In the genomic region with DNA sequence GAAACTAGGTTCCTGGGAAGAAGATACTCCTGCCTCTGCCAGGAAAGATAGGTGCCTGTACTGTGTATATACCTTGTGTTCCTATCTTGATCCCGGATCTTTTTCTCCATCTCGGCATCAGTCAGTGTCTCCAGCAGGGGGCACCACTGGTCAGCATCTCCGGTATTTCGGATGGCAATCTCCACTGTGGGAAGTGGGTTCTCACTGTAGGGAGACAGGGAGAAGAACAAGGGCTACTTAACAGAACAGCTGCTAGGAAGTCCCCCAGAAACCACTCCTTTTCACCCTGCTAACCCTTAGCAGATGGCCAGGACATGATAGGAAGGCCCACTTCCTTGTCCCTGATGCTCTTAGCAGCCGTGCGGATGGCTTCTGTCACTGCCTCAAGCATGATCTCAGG, we compare ENCODE assay signal across 9 mouse cellular contexts. TPM values are rescaled to one million over a fixed set of nuclear protein-coding genes. Genes with fewer than 3 reads are reported as not detected.
DNase-seq lines count a peak whose midpoint lies in the region; ATAC-seq lines count a peak whose summit lies in the region.
"Had no signal": no experiment of that assay in that cellular context is flagged by ENCODE, and none has a peak within 500 bp of the region (broad histone marks: within the 10 kb centered on the region; RNA-seq: fewer than 3 reads in every experiment).

No protein-coding gene starts in this region.

- no peak overlapping the region for H3K4me3 ChIP-seq in midbrain, embryonic 11.5 days (ENCODE audit: low read depth, low read length)
- H3K4me3 ChIP-seq in midbrain, embryonic 16.5 days (ENCODE audit: low read depth, low read length), result no peak overlapping the region
- no peak overlapping the region for H3K4me3 ChIP-seq in limb, embryonic 10.5 days
- H3K4me3 ChIP-seq: heart, embryonic 15.5 days had no signal

- 52% methylated on average over 6 of the region's 6 CpGs for WGBS in midbrain, embryonic 11.5 days
- 39% methylated on average over 6 of the region's 6 CpGs for WGBS in midbrain, embryonic 16.5 days
- 51% methylated on average over 6 of the region's 6 CpGs for WGBS in limb, embryonic 10.5 days

- H3K4me2 ChIP-seq in midbrain, embryonic 11.5 days, result no peak overlapping the region
- H3K4me2 ChIP-seq in midbrain, embryonic 16.5 days (ENCODE audit: low read length), result no peak overlapping the region
- H3K4me2 ChIP-seq: heart, embryonic 15.5 days had no signal

- peaks cover 22% of the 10 kb centered on the region for H3K36me3 ChIP-seq in midbrain, embryonic 11.5 days (ENCODE audit: control insufficient read depth, insufficient read depth, low read length)
- H3K36me3 ChIP-seq in midbrain, embryonic 16.5 days (ENCODE audit: control insufficient read depth, insufficient read depth, low read length), result peaks cover 35% of the 10 kb centered on the region
- H3K36me3 ChIP-seq in limb, embryonic 10.5 days, result peaks cover 87% of the 10 kb centered on the region

- intact Hi-C loops in heart, postnatal 10 days (cut with DNase I), result loop anchor here (1.0 kb wide), 1 partner anchor 54 kb away; no protein-coding TSS in a partner anchor

- H3K4me1 ChIP-seq in midbrain, embryonic 11.5 days (ENCODE audit: control insufficient read depth, insufficient read depth, low read length), result peaks cover 7% of the 10 kb centered on the region; the same call in 1 of the 2 replicates
- peaks cover 8% of the 10 kb centered on the region for H3K4me1 ChIP-seq in midbrain, embryonic 16.5 days (ENCODE audit: control insufficient read depth, insufficient read depth, low read length)
- peaks cover 20% of the 10 kb centered on the region for H3K4me1 ChIP-seq in limb, embryonic 10.5 days

- H3K9ac ChIP-seq in midbrain, embryonic 11.5 days (ENCODE audit: low read length), result no peak overlapping the region
- no peak overlapping the region for H3K9ac ChIP-seq in midbrain, embryonic 16.5 days (ENCODE audit: low read depth, low read length)

- H3K9me3 ChIP-seq in midbrain, embryonic 11.5 days (ENCODE audit: control insufficient read depth, low read length), result no peaks in the 10 kb centered on the region
- H3K9me3 ChIP-seq in midbrain, embryonic 16.5 days (replicated peaks; ENCODE audit: control insufficient read depth, low read length, poor library complexity, severe bottlenecking), result no peaks in the 10 kb centered on the region
- H3K9me3 ChIP-seq in limb, embryonic 10.5 days (replicated peaks), result no peaks in the 10 kb centered on the region
- H3K9me3 ChIP-seq: heart, embryonic 15.5 days had no signal

- ATAC-seq in midbrain, embryonic 11.5 days (ENCODE audit: low FRiP score), result no peak
- no peak for ATAC-seq in midbrain, embryonic 16.5 days
- no peak for ATAC-seq in inflammation-experienced regulatory T-cells, adult 6 months

- H3K27me3 ChIP-seq in midbrain, embryonic 11.5 days (ENCODE audit: control insufficient read depth, insufficient read depth, low read length), result no peaks in the 10 kb centered on the region
- no peaks in the 10 kb centered on the region for H3K27me3 ChIP-seq in midbrain, embryonic 16.5 days (ENCODE audit: control insufficient read depth, insufficient read depth, low read depth, low read length)
- no peaks in the 10 kb centered on the region for H3K27me3 ChIP-seq in limb, embryonic 10.5 days (ENCODE audit: low read depth, poor library complexity, severe bottlenecking)
- H3K27me3 ChIP-seq: heart, embryonic 15.5 days had no signal

- peak; percentile 94 for DNase-seq in midbrain, embryonic 11.5 days (ENCODE audit: low spot score, missing footprints)
- peak; percentile 75 for DNase-seq in adipocyte (ENCODE audit: low spot score)
- peak; percentile 84 to 86 for DNase-seq in cerebellum, postnatal 36 days
- peak; percentile 50 to 76 for DNase-seq in heart, postnatal 10 days
- peak; percentile 83 for DNase-seq in limb, embryonic 10.5 days (ENCODE audit: low spot score)
- DNase-seq in retina, postnatal 1 day, result peak; percentile 81

- H3K27ac ChIP-seq in midbrain, embryonic 11.5 days (ENCODE audit: low read depth, low read length), result no peak overlapping the region
- H3K27ac ChIP-seq in midbrain, embryonic 16.5 days (ENCODE audit: low read length), result no peak overlapping the region
- no peak overlapping the region for H3K27ac ChIP-seq in limb, embryonic 10.5 days

RNA-seq across cellular contexts. Expression of a gene that starts 4.2 kb away (rescaled TPM):
- 0.62 and 1.6 TPM in 2 replicates for polyA plus RNA-seq in midbrain, embryonic 11.5 days (2014; fragmentation: Nextera tagmentation; extraction: Ambion mirVana)
- 1.1 and 1.4 TPM in 2 replicates for polyA plus RNA-seq in midbrain, embryonic 16.5 days (2015; fragmentation: Nextera tagmentation; extraction: Ambion mirVana)
- under 1 TPM in 1 of 2 experiments, not detected in 1; 0.48 TPM for total RNA-seq in heart, postnatal 10 days (2021)
- 3.1 and 3.8 TPM in 2 replicates for polyA plus RNA-seq in limb, embryonic 10.5 days (2016; fragmentation: Nextera tagmentation; extraction: Ambion mirVana)
- 1 to 10 TPM in 1 of 3 experiments, under 1 TPM in 2; 0.39 to 3.3 (median 0.73) TPM for polyA plus RNA-seq in inflammation-experienced regulatory T-cells, adult 6 months (2017; shearing (Covaris generic))

RNA-seq across cellular contexts. Expression of a gene that starts 24.0 kb away (rescaled TPM):
- 268 and 274 TPM in 2 replicates for polyA plus RNA-seq in midbrain, embryonic 11.5 days (2014; fragmentation: Nextera tagmentation; extraction: Ambion mirVana)
- polyA plus RNA-seq in midbrain, embryonic 16.5 days (2015; fragmentation: Nextera tagmentation; extraction: Ambion mirVana), result 262 and 281 TPM in 2 replicates
- total RNA-seq in heart, postnatal 10 days (2021), result 10 to 100 TPM; 41.3 to 44.8 TPM
- 285 and 294 TPM in 2 replicates for polyA plus RNA-seq in limb, embryonic 10.5 days (2016; fragmentation: Nextera tagmentation; extraction: Ambion mirVana)
- polyA plus RNA-seq in inflammation-experienced regulatory T-cells, adult 6 months (2017; shearing (Covaris generic)), result 100 to 1,000 TPM in 2 of 3 experiments, 10 to 100 TPM in 1; 89.2 to 126 (median 106) TPM

RNA-seq across cellular contexts. Expression of a gene that starts 35.6 kb away (rescaled TPM):
- polyA plus RNA-seq in midbrain, embryonic 11.5 days (2014; fragmentation: Nextera tagmentation; extraction: Ambion mirVana), result 5.5 and 6.4 TPM in 2 replicates
- polyA plus RNA-seq in midbrain, embryonic 16.5 days (2015; fragmentation: Nextera tagmentation; extraction: Ambion mirVana), result 72.1 and 93.2 TPM in 2 replicates
- 1,000 to 10,000 TPM; 1,157 to 1,242 TPM for total RNA-seq in heart, postnatal 10 days (2021)
- polyA plus RNA-seq in limb, embryonic 10.5 days (2016; fragmentation: Nextera tagmentation; extraction: Ambion mirVana), result 4.9 and 5.8 TPM in 2 replicates
- polyA plus RNA-seq in inflammation-experienced regulatory T-cells, adult 6 months (2017; shearing (Covaris generic)), result 10 to 100 TPM in 2 of 3 experiments, 1 to 10 TPM in 1; 5.3 to 15.4 (median 11.3) TPM

RNA-seq across cellular contexts. Expression of a gene that starts 37.3 kb away (rescaled TPM):
- polyA plus RNA-seq in midbrain, embryonic 11.5 days (2014; fragmentation: Nextera tagmentation; extraction: Ambion mirVana), result 1,631 and 1,834 TPM in 2 replicates
- 1,399 and 1,460 TPM in 2 replicates for polyA plus RNA-seq in midbrain, embryonic 16.5 days (2015; fragmentation: Nextera tagmentation; extraction: Ambion mirVana)
- total RNA-seq in heart, postnatal 10 days (2021), result 100 to 1,000 TPM; 321 to 324 TPM
- polyA plus RNA-seq in limb, embryonic 10.5 days (2016; fragmentation: Nextera tagmentation; extraction: Ambion mirVana), result 3,225 and 4,131 TPM in 2 replicates
- 100 to 1,000 TPM; 423 to 560 (median 495) TPM for polyA plus RNA-seq in inflammation-experienced regulatory T-cells, adult 6 months (2017; shearing (Covaris generic))

RNA-seq across cellular contexts. Expression of a gene that starts 38.9 kb away (rescaled TPM):
- 33.6 and 34.6 TPM in 2 replicates for polyA plus RNA-seq in midbrain, embryonic 11.5 days (2014; fragmentation: Nextera tagmentation; extraction: Ambion mirVana)
- 13.3 and 14.6 TPM in 2 replicates for polyA plus RNA-seq in midbrain, embryonic 16.5 days (2015; fragmentation: Nextera tagmentation; extraction: Ambion mirVana)
- total RNA-seq in heart, postnatal 10 days (2021), result 1 to 10 TPM; 8.6 to 9.9 TPM
- 39.6 and 68.1 TPM in 2 replicates for polyA plus RNA-seq in limb, embryonic 10.5 days (2016; fragmentation: Nextera tagmentation; extraction: Ambion mirVana)
- polyA plus RNA-seq in inflammation-experienced regulatory T-cells, adult 6 months (2017; shearing (Covaris generic)), result 1 to 10 TPM in 2 of 3 experiments, under 1 TPM in 1; 0.91 to 7.7 (median 4.4) TPM
